Mouse (Mus musculus): ENCODE data around the gene Elf2.

Elf2 gene

GRCm38 (mm10) chr3:51276421-51277111 is 63.9 kb downstream of the Elf2 start:
- peak; percentile 62 for DNase-seq

- peak; percentile 95 for DNase-seq
These were observed 64.5 kb downstream of the Elf2 start for GRCm38 (mm10) chr3:51275956-51276398.

GRCm38 (mm10) chr3:51270069-51270817 is 70.2 kb downstream of the Elf2 start:
- DNase-seq: no peak

GRCm38 (mm10) chr3:51268434-51268833 is 72.0 kb downstream of the Elf2 start:
- no peak for DNase-seq

GRCm38 (mm10) chr3:51262942-51263341 is 77.5 kb downstream of the Elf2 start:
- DNase-seq: no peak

- DNase-seq: no peak
These were observed 82.4 kb downstream of the Elf2 start for GRCm38 (mm10) chr3:51258070-51258469.

GRCm38 (mm10) chr3:51256450-51256849 is 84.0 kb downstream of the Elf2 start:
- no peak for DNase-seq

- DNase-seq: no peak
These were observed 85.7 kb downstream of the Elf2 start for GRCm38 (mm10) chr3:51254784-51255183.

GRCm38 (mm10) chr3:51252689-51253402 is 87.6 kb downstream of the Elf2 start:
- no peak for DNase-seq

GRCm38 (mm10) chr3:51252223-51252622 is 88.2 kb downstream of the Elf2 start:
- DNase-seq: no peak

GRCm38 (mm10) chr3:51251057-51251456 is 89.4 kb downstream of the Elf2 start:
- DNase-seq: no peak

- DNase-seq: no peak
These were observed 90.6 kb downstream of the Elf2 start for GRCm38 (mm10) chr3:51249866-51250265.

- no peak for DNase-seq
These were observed 91.0 kb downstream of the Elf2 start for GRCm38 (mm10) chr3:51249460-51249859.

- DNase-seq: no peak
These were observed 91.9 kb downstream of the Elf2 start for GRCm38 (mm10) chr3:51248600-51248999.

- DNase-seq: no peak
These were observed 92.8 kb downstream of the Elf2 start for GRCm38 (mm10) chr3:51247704-51248103.

GRCm38 (mm10) chr3:51239541-51239940 is 100.9 kb downstream of the Elf2 start:
- DNase-seq: no peak

GRCm38 (mm10) chr3:51238515-51238914 is 101.9 kb downstream of the Elf2 start:
- no peak for DNase-seq

- no peak for DNase-seq
These were observed 105.8 kb downstream of the Elf2 start for GRCm38 (mm10) chr3:51234752-51235055.

- peak; percentile 75 for DNase-seq
These were observed 106.3 kb downstream of the Elf2 start for GRCm38 (mm10) chr3:51233918-51234751.

GRCm38 (mm10) chr3:51233474-51233873 is 107.0 kb downstream of the Elf2 start:
- no peak for DNase-seq

- no peak for DNase-seq
These were observed 108.1 kb downstream of the Elf2 start for GRCm38 (mm10) chr3:51232205-51232910.

- no peak for DNase-seq
These were observed 109.0 kb downstream of the Elf2 start for GRCm38 (mm10) chr3:51231499-51231898.

Data from cerebellum, adult 11 months (tissue).